Mouse (Mus musculus): Measurements from ENCODE around the gene Gucd1. TPM values are rescaled to one million over a fixed set of nuclear protein-coding genes. Genes with fewer than 3 reads are reported as not detected.

Gene Gucd1
- total and polyA plus RNA-seq, 3 experiments, result 16.8 to 19.0 (median 18.0) TPM

GRCm38 (mm10) chr10:75559676-75560548 is 42.1 kb upstream of the Gucd1 start, which contains the start of gene Lrrc75b:
Gene Lrrc75b (minus strand): TSS chr10:75560330.
- Histone ChIP-seq H3K4me1 (ENCODE audit: control insufficient read depth in 1 of 2, insufficient read depth in 2 of 2) (peaks cover 14 to 27% of the 10 kb centered on the region in 2 experiments), H3K9ac (ENCODE audit: insufficient read depth, low read depth) (no peak within 1 kb of the TSS), H3K36me3 (replicated peaks in 1 of 2; ENCODE audit: control insufficient read depth in 1 of 2, insufficient read depth in 1 of 2, low read length in 1 of 2) (no peaks in the 10 kb centered on the region), H3K9me3 (replicated peaks; ENCODE audit: low read length) (no peaks in the 10 kb centered on the region), H3K27me3 (replicated peaks) (peaks cover 20% of the 10 kb centered on the region), H3K79me2 (replicated peaks; ENCODE audit: control insufficient read depth, extremely low read depth, insufficient read depth, poor library complexity, severe bottlenecking) (no peaks in the 10 kb centered on the region), H3K27ac (ENCODE audit: insufficient read depth, low read depth) (no peak within 1 kb of the TSS), H3K4me2 (ENCODE audit: insufficient read depth, low read depth, poor library complexity, severe bottlenecking) (peak within 1 kb of the TSS; percentile 48), H3K4me3 (replicated peaks in 1 of 3; ENCODE audit: low read depth in 2 of 3, low read length in 2 of 3, poor library complexity in 1 of 3) (peak within 1 kb of the TSS in 1 of 3 experiments; percentile 15)
- dilution Hi-C loops (cut with MboI; ENCODE audit: extremely low pct_ligation_motif_present, extremely low pct_unique_long_range_greater_than_20kb, low sequenced_read_pairs), result no loop called here
- DNase-seq (ENCODE audit: extremely low read depth), result no peak
- no peak for TF ChIP-seq ZC3H11A (IDR thresholded peaks at IDR 0.05; ENCODE audit: low read depth, low read length)
- TF ChIP-seq TBP (conservative IDR thresholded peaks at IDR 0.05; ENCODE audit: low read depth, low read length), result no peak
- TF ChIP-seq JUND (conservative IDR thresholded peaks at IDR 0.05; ENCODE audit: low read depth, low read length), result no peak
- no peak for TF ChIP-seq ZNF384 (IDR thresholded peaks at IDR 0.05; ENCODE audit: low read depth, low read length)
- TF ChIP-seq MEF2A (IDR thresholded peaks at IDR 0.05; ENCODE audit: borderline replicate concordance, low read depth, low read length), result no peak
- no peak for TF ChIP-seq USF1 (IDR thresholded peaks at IDR 0.05; ENCODE audit: low read depth, low read length)
- no peak for TF ChIP-seq POLR2A (IDR thresholded peaks at IDR 0.05; ENCODE audit: low read depth, low read length)
- no peak for TF ChIP-seq SMC3 (IDR thresholded peaks at IDR 0.05; ENCODE audit: low read depth, low read length)
- TF ChIP-seq ZMIZ1 (IDR thresholded peaks at IDR 0.05; ENCODE audit: low read depth, low read length), result no peak
- no peak for TF ChIP-seq RAD21 (IDR thresholded peaks at IDR 0.05; ENCODE audit: low read depth, low read length)
- TF ChIP-seq ELF1 (IDR thresholded peaks at IDR 0.05; ENCODE audit: low read depth, low read length), result no peak
- TF ChIP-seq EP300 (IDR thresholded peaks at IDR 0.05; ENCODE audit: low read length), result no peak
- TF ChIP-seq ZKSCAN1 (IDR thresholded peaks at IDR 0.05; ENCODE audit: borderline replicate concordance, low read depth, low read length), result no peak
- TF ChIP-seq GABPA (IDR thresholded peaks at IDR 0.05; ENCODE audit: insufficient replicate concordance, low read depth, low read length), result no peak
- in situ Hi-C loops (cut with MboI; ENCODE audit: low pct_ligation_motif_present, low pct_unique_long_range_greater_than_20kb, low sequenced_read_pairs), result no loop called here

GRCm38 (mm10) chr10:75559041-75559675 is 41.4 kb upstream of the Gucd1 start:
- Histone ChIP-seq H3K9me3 (replicated peaks; ENCODE audit: low read length) (no peaks in the 10 kb centered on the region), H3K9ac (ENCODE audit: insufficient read depth, low read depth) (no peak overlapping the region), H3K27me3 (replicated peaks) (peaks cover 20% of the 10 kb centered on the region), H3K79me2 (replicated peaks; ENCODE audit: control insufficient read depth, extremely low read depth, insufficient read depth, poor library complexity, severe bottlenecking) (no peaks in the 10 kb centered on the region), H3K4me3 (replicated peaks in 1 of 3; ENCODE audit: low read depth in 2 of 3, low read length in 2 of 3, poor library complexity in 1 of 3) (no peak overlapping the region), H3K36me3 (replicated peaks in 1 of 2; ENCODE audit: control insufficient read depth in 1 of 2, insufficient read depth in 1 of 2, low read length in 1 of 2) (no peaks in the 10 kb centered on the region), H3K27ac (ENCODE audit: insufficient read depth, low read depth) (no peak overlapping the region), H3K4me2 (ENCODE audit: insufficient read depth, low read depth, poor library complexity, severe bottlenecking) (peak overlapping the region; percentile 48), H3K4me1 (ENCODE audit: control insufficient read depth in 1 of 2, insufficient read depth in 2 of 2) (peaks cover 14 to 25% of the 10 kb centered on the region in 2 experiments)
- dilution Hi-C loops (cut with MboI; ENCODE audit: extremely low pct_ligation_motif_present, extremely low pct_unique_long_range_greater_than_20kb, low sequenced_read_pairs), result no loop called here
- no peak for TF ChIP-seq TCF12 (IDR thresholded peaks at IDR 0.05; ENCODE audit: low read depth, low read length)
- TF ChIP-seq RAD21 (IDR thresholded peaks at IDR 0.05; ENCODE audit: low read depth, low read length), result no peak
- no peak for TF ChIP-seq E2F4 (IDR thresholded peaks at IDR 0.05; ENCODE audit: insufficient replicate concordance, low read depth, low read length)
- TF ChIP-seq CHD2 (IDR thresholded peaks at IDR 0.05; ENCODE audit: low read length), result no peak
- TF ChIP-seq ZMIZ1 (IDR thresholded peaks at IDR 0.05; ENCODE audit: low read depth, low read length), result no peak
- no peak for TF ChIP-seq POLR2AphosphoS2 (IDR thresholded peaks at IDR 0.05; ENCODE audit: low read depth, low read length)
- TF ChIP-seq UBTF (IDR thresholded peaks at IDR 0.05; ENCODE audit: low read depth, low read length), result no peak
- TF ChIP-seq MAX (IDR thresholded peaks at IDR 0.05; ENCODE audit: low read length), result no peak
- no peak for TF ChIP-seq PAX5 (IDR thresholded peaks at IDR 0.05; ENCODE audit: low read length)
- no peak for TF ChIP-seq POLR2A (IDR thresholded peaks at IDR 0.05; ENCODE audit: low read depth, low read length)
- no peak for TF ChIP-seq JUN (IDR thresholded peaks at IDR 0.05; ENCODE audit: insufficient read depth, low read depth, low read length)
- TF ChIP-seq USF1 (IDR thresholded peaks at IDR 0.05; ENCODE audit: low read depth, low read length), result no peak
- TF ChIP-seq JUND (conservative IDR thresholded peaks at IDR 0.05; ENCODE audit: low read depth, low read length), result no peak
- TF ChIP-seq ZNF384 (IDR thresholded peaks at IDR 0.05; ENCODE audit: low read depth, low read length), result no peak
- TF ChIP-seq MYC (IDR thresholded peaks at IDR 0.05; ENCODE audit: low read depth, low read length), result no peak
- TF ChIP-seq MXI1 (IDR thresholded peaks at IDR 0.05; ENCODE audit: low read depth, low read length), result no peak
- TF ChIP-seq ELF1 (IDR thresholded peaks at IDR 0.05; ENCODE audit: low read depth, low read length), result no peak
- in situ Hi-C loops (cut with MboI; ENCODE audit: low pct_ligation_motif_present, low pct_unique_long_range_greater_than_20kb, low sequenced_read_pairs), result no loop called here
- DNase-seq (ENCODE audit: extremely low read depth), result no peak

All from CH12.LX (cell line).